Mouse (Mus musculus) midbrain, embryonic 16.5 days (tissue): Measurements from ENCODE around the gene Igfbp5. TPM values are rescaled to one million over a fixed set of nuclear protein-coding genes. Genes with fewer than 3 reads are reported as not detected.
A peak's percentile ranks its signal among the peaks of the same experiment; 100 is the strongest.

Experiments
- ATAC-seq: fragments of 200-750 bp; cut with Nextera tagmentation; 2 replicates; pipeline ENCODE4 v1.8.0; 2017; ENCODE audit warnings: moderate TSS enrichment
- H3K27ac ChIP-seq: fragments of 300-500 bp; sonication (generic); 2 replicates; pipeline ENCODE4 v1.5.1; 2014; ENCODE audit warnings: mild to moderate bottlenecking, low read length, mixed read lengths
- H3K27me3 ChIP-seq: fragments of 300-500 bp; sonication (generic); 2 replicates; pipeline ENCODE4 v1.6.1; 2014; ENCODE audit warnings: low read depth, low read length, mixed read lengths; ENCODE audit not compliant: control insufficient read depth, insufficient read depth
- H3K36me3 ChIP-seq: fragments of 300-500 bp; sonication (generic); 2 replicates; pipeline ENCODE4 v1.6.1; 2014; ENCODE audit warnings: mild to moderate bottlenecking, low read length, moderate library complexity, mixed read lengths; ENCODE audit not compliant: control insufficient read depth, insufficient read depth
- H3K4me1 ChIP-seq: fragments of 300-500 bp; sonication (generic); 2 replicates; pipeline ENCODE4 v1.6.1; 2014; ENCODE audit warnings: mild to moderate bottlenecking, low read length, mixed read lengths; ENCODE audit not compliant: control insufficient read depth, insufficient read depth
- H3K4me2 ChIP-seq: fragments of 300-500 bp; sonication (generic); 2 replicates; pipeline ENCODE4 v1.6.1; 2014; ENCODE audit warnings: mild to moderate bottlenecking, low read length, mixed read lengths
- H3K4me3 ChIP-seq: fragments of 300-500 bp; sonication (generic); 2 replicates; pipeline ENCODE4 v1.5.1; 2014; ENCODE audit warnings: low read depth, mild to moderate bottlenecking, low read length, moderate library complexity, mixed read lengths
- H3K9ac ChIP-seq: fragments of 300-500 bp; sonication (generic); 2 replicates; pipeline ENCODE4 v1.6.1; 2014; ENCODE audit warnings: low read depth, low read length, mixed read lengths
- H3K9me3 ChIP-seq: fragments of 300-500 bp; sonication (generic); replicated peaks from 2 replicates; pipeline ENCODE4 v1.6.1; 2014; ENCODE audit warnings: mild to moderate bottlenecking, low read length, mixed read lengths; ENCODE audit not compliant: control insufficient read depth, poor library complexity, severe bottlenecking
- WGBS: fragments of 180-500 bp; shearing (Covaris S2); extraction: QIAGEN DNeasy Blood & Tissue Kit; methylation state at CpG from one replicate; pipeline ENCODE4 v1.1.7; 2014; 5-methylcytosine and 5-hydroxymethylcytosine counted together
- polyA plus RNA-seq: library from polyadenylated mRNA; unstranded; fragments of >200 nt; fragmentation: Nextera tagmentation; extraction: Ambion mirVana; gene quantifications from 2 replicates; pipeline ENCODE4 v1.2.1, GENCODE M21; 2015

The Igfbp5 gene
- polyA plus RNA-seq, 1 experiment from 2014 or later = 42.6 TPM

DNA sequence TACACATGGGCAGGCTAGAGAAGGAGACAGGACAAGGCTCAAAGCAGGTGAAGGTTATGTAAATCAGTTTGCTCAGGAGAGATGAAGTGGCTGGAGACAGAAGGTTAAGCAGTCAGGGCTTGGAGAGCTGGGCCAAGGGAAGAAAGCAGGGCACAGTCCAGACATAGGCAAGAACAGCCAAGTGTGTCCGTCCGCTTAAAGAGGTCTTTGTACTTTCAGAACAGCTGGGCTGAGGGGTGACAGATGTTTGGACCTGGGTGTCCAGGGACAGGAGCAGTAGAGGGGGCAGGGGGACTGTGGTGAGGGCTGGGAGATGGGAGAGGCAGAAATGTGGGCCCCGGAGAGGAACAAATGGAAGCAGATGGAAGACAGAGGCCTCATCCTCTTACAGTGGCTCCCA, 10.4 kb downstream of the Igfbp5 start:
- no peaks in the 10 kb centered on the region for H3K36me3 ChIP-seq
- no peaks in the 10 kb centered on the region for H3K27me3 ChIP-seq
- H3K27ac ChIP-seq = no peak overlapping the region
- H3K4me1 ChIP-seq = peaks cover 5% of the 10 kb centered on the region
- WGBS = 80% methylated on average over 3 of the region's 3 CpGs
- ATAC-seq = no peak
- no peaks in the 10 kb centered on the region for H3K9me3 ChIP-seq
- H3K9ac ChIP-seq = no peak overlapping the region
- no peak overlapping the region for H3K4me2 ChIP-seq
- no peak overlapping the region for H3K4me3 ChIP-seq

- Histone ChIP-seq H3K9me3 (no peaks in the 10 kb centered on the region), H3K27ac (no peak overlapping the region), H3K36me3 (no peaks in the 10 kb centered on the region), H3K4me1 (peaks cover 11% of the 10 kb centered on the region), H3K9ac (no peak overlapping the region), H3K27me3 (no peaks in the 10 kb centered on the region), H3K4me3 (no peak overlapping the region), H3K4me2 (no peak overlapping the region)
- ATAC-seq = no peak
- WGBS = 87% methylated on average over 8 of the region's 8 CpGs
Observed at GRCm38 (mm10) chr1:72863692-72864091, 11.0 kb downstream of the Igfbp5 start.

DNA sequence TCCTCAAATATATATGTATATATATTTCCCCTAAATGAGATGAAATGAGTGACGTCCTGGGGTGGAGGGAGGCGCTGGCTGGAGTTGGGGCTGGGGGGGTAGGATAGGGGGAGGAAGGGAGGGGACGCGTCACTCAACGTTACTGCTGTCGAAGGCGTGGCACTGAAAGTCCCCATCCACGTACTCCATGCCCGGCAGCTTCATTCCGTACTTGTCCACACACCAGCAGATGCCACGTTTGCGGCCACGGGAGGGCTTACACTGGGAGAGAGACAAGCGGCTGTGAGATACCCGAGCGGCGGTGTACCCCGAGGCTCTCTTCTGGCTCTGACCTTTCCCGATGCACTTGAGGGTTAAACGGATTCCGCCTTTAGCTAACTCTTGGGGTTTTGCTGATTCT, 12.4 kb downstream of the Igfbp5 start:
- Histone ChIP-seq H3K27ac (no peak overlapping the region), H3K4me1 (peaks cover 14% of the 10 kb centered on the region), H3K4me2 (no peak overlapping the region), H3K9ac (no peak overlapping the region), H3K4me3 (no peak overlapping the region), H3K36me3 (no peaks in the 10 kb centered on the region), H3K27me3 (no peaks in the 10 kb centered on the region), H3K9me3 (no peaks in the 10 kb centered on the region)
- 91% methylated on average over 21 of the region's 21 CpGs for WGBS
- ATAC-seq = no peak

- H3K27ac ChIP-seq = no peak overlapping the region
Observed at GRCm38 (mm10) chr1:72861702-72862101, 13.0 kb downstream of the Igfbp5 start.

DNA sequence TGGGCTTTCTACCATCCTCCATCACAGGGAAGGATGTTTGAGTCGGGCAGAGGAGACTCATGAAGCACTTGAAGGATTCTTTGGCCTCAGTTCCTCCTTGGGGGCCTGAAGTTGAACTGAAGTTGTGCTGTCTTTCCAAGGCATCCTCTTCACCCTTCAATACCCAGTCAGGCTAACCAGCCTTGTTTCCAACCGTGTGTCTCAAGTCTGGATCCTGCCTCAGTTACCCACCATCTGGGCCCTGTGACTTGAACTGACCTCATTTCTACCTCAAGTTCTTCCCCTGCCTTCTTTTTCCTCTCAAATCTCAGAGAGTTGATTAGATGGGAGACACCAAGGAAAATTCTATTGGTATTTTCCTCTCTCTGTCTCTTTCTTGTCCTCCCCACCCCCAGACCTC, 14.2 kb downstream of the Igfbp5 start:
- Histone ChIP-seq H3K4me1 (peaks cover 9% of the 10 kb centered on the region), H3K36me3 (no peaks in the 10 kb centered on the region), H3K4me2 (no peak overlapping the region), H3K9ac (no peak overlapping the region), H3K4me3 (no peak overlapping the region), H3K9me3 (no peaks in the 10 kb centered on the region), H3K27ac (no peak overlapping the region), H3K27me3 (no peaks in the 10 kb centered on the region)
- 88% methylated on average over 2 of the region's 2 CpGs for WGBS
- ATAC-seq = no peak

More at GRCm38 (mm10) chr1:72861702-72862101, 13.0 kb downstream of the Igfbp5 start:
- H3K36me3 ChIP-seq = no peaks in the 10 kb centered on the region
- H3K27me3 ChIP-seq = no peaks in the 10 kb centered on the region
- no peaks in the 10 kb centered on the region for H3K9me3 ChIP-seq
- ATAC-seq = no peak
- 79% methylated on average over 2 of the region's 2 CpGs for WGBS
- no peak overlapping the region for H3K9ac ChIP-seq
- no peak overlapping the region for H3K4me3 ChIP-seq
- H3K4me1 ChIP-seq = peaks cover 14% of the 10 kb centered on the region
- H3K4me2 ChIP-seq = no peak overlapping the region

DNA sequence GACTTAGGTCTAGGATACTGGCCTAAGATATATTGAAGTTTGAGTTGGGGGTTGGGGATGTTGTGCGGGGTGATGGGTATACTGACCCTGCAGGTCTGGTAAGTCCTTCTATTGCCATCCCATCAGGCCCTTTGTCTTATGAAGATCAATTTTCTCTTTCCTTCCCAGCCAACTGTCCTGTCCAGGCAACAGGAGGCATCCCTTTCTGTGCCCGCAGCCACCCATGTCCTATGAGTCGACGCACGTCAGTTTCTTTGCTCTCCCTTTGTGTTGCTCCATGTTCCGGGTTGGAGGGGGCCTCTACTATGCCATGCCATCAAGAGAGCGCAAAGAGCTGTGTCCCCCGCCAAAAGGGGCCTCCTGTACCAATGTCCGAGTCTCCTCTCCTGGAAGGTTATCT, 14.7 kb downstream of the Igfbp5 start:
- no peak for ATAC-seq
- Histone ChIP-seq H3K27ac (no peak overlapping the region), H3K36me3 (no peaks in the 10 kb centered on the region), H3K27me3 (no peaks in the 10 kb centered on the region), H3K9ac (no peak overlapping the region), H3K4me1 (peaks cover 9% of the 10 kb centered on the region), H3K9me3 (no peaks in the 10 kb centered on the region), H3K4me3 (no peak overlapping the region), H3K4me2 (no peak overlapping the region)
- 96% methylated on average over 9 of the region's 9 CpGs for WGBS

GRCm38 (mm10) chr1:72858874-72859273, 15.8 kb downstream of the Igfbp5 start:
- 10% methylated on average over 5 of the region's 5 CpGs for WGBS
- no peaks in the 10 kb centered on the region for H3K36me3 ChIP-seq
- no peak overlapping the region for H3K4me2 ChIP-seq
- no peaks in the 10 kb centered on the region for H3K9me3 ChIP-seq
- no peak overlapping the region for H3K9ac ChIP-seq
- H3K27me3 ChIP-seq = no peaks in the 10 kb centered on the region
- ATAC-seq = peak; percentile 63
- H3K4me3 ChIP-seq = no peak overlapping the region
- H3K4me1 ChIP-seq = peaks cover 9% of the 10 kb centered on the region
- H3K27ac ChIP-seq = peak overlapping the region; percentile 50

DNA sequence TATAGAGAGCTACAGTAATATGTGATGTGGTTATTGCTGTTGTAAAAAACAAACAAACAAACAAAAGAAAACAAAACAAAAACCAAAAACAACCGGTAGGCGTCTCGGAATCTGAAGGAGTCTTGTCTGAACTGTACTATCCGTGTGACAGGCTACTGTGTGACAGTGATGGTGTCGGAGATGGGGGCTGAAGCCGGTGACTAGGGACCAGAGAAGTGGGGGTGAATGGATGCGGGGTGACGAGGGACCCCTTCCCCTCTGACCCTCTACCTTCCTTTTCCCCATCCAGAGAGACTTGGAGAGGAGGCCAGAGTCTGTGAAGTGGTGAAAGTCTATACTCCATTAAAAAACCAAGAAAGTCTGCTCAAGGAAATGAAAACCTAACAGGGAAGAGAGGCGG, 16.4 kb downstream of the Igfbp5 start:
- H3K27me3 ChIP-seq = no peaks in the 10 kb centered on the region
- peaks cover 9% of the 10 kb centered on the region for H3K4me1 ChIP-seq
- no peaks in the 10 kb centered on the region for H3K36me3 ChIP-seq
- ATAC-seq = no peak
- no peak overlapping the region for H3K4me3 ChIP-seq
- no peaks in the 10 kb centered on the region for H3K9me3 ChIP-seq
- H3K27ac ChIP-seq = peak overlapping the region; percentile 19; the same call in 1 of the 2 replicates
- H3K9ac ChIP-seq = no peak overlapping the region
- H3K4me2 ChIP-seq = no peak overlapping the region
- whole genome bisulfite sequencing = 89% methylated on average over 9 of the region's 9 CpGs

DNA sequence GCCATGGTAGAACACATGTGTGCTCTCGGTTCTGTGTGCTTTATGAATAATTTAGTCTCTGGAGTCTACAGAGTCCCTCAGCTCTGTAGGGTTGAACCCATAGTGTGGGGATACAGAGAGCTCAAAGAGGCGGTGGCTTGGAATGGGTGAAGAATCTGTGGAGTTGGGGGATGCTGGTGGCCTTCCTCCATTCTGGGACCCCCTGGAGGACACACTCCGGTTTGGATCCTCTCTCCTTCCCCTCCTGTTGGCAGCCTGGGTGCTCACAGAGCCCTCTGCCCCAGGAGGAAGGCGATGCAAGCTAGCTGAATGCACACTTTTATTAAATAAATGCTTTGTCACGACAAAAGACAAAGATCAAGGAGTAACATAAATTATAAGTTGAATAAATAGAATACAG, 17.1 kb downstream of the Igfbp5 start:
- WGBS = 67% methylated on average over 5 of the region's 5 CpGs

More for the DNA sequence above, 17.1 kb downstream of the Igfbp5 start:
- Histone ChIP-seq H3K4me2 (no peak overlapping the region), H3K4me1 (peaks cover 9% of the 10 kb centered on the region), H3K27me3 (no peaks in the 10 kb centered on the region), H3K27ac (no peak overlapping the region), H3K36me3 (no peaks in the 10 kb centered on the region), H3K9ac (no peak overlapping the region), H3K4me3 (no peak overlapping the region), H3K9me3 (no peaks in the 10 kb centered on the region)
- no peak for ATAC-seq
